Mouse (Mus musculus) frontal cortex, adult (tissue): ENCODE results near the gene Srgap2.
A peak's percentile ranks its signal among the peaks of the same experiment; 100 is the strongest.
"Not testable (repeated sequence)": the region's sequence is repeated elsewhere in the genome, so short reads cannot be mapped to it uniquely, and the experiment has no call there.

Source experiments
- ATAC-seq: cut with Nextera tagmentation; 2 replicates; pipeline ENCODE4 v1.9.2; 2017; ENCODE audit warnings: mild to moderate bottlenecking, moderate library complexity, mixed read lengths; ENCODE audit not compliant: low TSS enrichment

The Srgap2 gene

DNA sequence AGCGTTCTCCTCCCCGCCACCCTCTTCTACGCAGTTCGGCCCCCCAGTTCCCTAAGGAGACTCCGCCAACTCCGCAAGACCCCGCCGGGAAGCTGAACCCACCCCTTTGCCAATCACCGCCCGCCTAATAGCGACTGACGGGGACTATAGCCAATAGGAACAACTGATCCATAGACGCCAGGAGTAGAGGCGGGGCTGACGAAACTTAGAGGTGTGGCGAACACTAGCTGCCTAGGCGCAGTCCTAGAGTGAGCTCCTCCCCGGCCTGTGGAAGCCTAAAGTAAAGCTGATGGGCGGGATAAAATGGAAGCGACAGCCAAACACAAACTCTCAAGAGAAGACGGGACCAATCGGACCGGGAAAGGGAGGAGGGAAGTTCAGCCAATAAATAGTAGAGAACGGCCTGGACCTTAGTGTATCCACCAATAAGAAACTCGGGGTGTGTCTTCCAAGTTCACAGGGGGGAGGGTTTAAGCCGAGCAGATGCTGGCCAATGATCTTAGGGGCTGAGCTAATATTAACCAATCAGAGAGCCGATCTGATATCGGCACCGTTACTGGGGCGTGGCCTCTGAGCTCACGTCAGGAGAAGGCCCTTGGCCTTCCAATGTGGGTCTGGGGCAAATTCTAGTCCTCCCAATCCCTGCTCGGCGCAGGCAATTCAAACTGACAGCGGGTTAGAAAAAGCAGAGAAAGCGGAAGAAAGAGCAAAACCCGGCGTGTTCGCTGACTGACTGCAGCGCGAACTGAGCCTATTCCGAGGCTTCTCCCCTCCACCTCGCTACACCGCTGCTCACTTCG lies at the start of gene Srgap2, which contains the start of gene Fam72a:
TSS of gene Srgap2 (minus strand) at position 72 of the 800 bp plus-strand sequence.
TSS of gene Fam72a (plus strand) at position 623 of the 800 bp plus-strand sequence.
- ATAC-seq: peak; percentile 83

GRCm38 (mm10) chr1:131573721-131574120 lies 46.6 kb upstream of the Srgap2 start:
- ATAC-seq: no peak

DNA sequence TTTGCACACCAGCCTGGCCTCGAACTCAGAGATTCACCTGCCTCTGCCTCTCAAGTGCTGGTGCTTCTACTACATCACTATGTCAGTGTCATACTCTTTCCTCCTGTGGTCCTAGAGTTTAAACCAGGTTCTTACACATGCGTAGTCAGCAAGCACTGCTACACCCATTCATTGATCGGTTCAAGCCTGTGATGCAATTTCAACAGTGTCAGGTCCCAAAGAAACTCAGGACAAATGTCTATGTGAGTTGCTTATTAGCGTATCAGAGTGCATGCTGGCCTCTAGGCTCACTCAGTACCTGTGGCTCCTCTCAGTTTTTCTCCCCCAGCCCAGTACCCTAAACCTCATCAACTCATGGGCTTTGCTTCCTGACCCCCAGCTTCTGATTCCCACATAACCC lies 43.2 kb upstream of the Srgap2 start:
- no peak for ATAC-seq

- no peak for ATAC-seq
These were observed 42.6 kb upstream of the Srgap2 start for GRCm38 (mm10) chr1:131569721-131570120.

DNA sequence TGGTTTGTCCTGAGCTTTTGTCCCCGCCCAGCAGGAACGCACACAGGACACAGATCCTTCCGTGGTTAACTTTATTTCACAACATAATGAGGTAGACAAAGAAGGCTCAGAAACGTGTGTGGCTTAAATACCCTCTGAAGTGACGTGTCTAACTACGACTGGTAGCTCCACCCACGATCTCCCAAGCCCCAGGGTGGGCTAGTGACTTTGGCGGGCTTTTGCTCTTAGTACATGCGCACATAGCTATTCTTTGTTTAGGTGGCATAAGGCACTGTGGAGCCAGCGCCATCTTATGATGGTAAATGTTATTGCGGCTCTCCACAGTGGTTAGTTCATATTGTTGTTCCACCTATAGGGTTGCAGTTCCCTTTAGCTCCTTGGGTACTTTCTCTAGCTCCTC lies 38.9 kb upstream of the Srgap2 start:
- ATAC-seq: not testable (repeated sequence)

- ATAC-seq: no peak
These were observed 34.9 kb upstream of the Srgap2 start for GRCm38 (mm10) chr1:131562081-131562480.

- no peak for ATAC-seq
These were observed 33.3 kb upstream of the Srgap2 start for GRCm38 (mm10) chr1:131560500-131560899.

DNA sequence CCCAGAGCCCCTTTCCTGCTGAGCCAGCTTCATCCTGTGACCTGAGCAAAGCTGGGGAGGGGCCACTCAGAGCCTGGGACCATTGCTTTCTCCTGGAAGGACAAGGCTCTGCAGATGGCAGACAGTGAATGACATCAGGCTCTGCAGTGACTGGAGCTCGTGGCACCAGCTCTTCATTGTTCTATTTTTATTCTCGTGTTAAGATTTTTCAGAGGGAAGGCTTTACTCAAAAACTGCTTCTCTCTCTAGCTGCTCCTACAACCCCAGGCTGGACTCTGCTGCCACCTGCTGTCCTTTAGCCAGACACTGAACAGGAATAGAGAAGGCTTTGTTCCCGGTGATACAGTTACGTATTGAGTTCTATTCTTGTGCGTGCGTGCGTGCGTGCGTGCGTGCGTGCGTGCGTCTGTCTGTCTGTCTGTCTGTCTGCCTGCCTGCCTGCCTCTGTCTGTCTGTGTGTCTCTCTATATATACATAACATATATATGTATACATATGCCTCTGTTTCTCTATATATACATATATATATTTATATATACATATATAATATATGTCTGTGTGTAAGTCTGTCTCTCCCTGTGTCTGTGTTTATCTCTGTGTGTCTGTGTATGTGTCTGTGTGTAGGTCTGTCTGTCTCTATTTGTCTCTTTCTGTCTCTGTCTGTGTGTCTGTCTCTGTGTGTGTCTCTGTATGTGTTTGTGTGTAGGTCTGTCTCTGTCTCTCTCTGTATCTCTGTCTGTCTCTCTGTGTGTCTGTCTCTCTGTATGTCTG lies 28.1 kb upstream of the Srgap2 start:
- ATAC-seq: peak; percentile 99

- no peak for ATAC-seq
These were observed 26.3 kb upstream of the Srgap2 start for GRCm38 (mm10) chr1:131553428-131553827.

GRCm38 (mm10) chr1:131551956-131552355 lies 24.8 kb upstream of the Srgap2 start:
- no peak for ATAC-seq

DNA sequence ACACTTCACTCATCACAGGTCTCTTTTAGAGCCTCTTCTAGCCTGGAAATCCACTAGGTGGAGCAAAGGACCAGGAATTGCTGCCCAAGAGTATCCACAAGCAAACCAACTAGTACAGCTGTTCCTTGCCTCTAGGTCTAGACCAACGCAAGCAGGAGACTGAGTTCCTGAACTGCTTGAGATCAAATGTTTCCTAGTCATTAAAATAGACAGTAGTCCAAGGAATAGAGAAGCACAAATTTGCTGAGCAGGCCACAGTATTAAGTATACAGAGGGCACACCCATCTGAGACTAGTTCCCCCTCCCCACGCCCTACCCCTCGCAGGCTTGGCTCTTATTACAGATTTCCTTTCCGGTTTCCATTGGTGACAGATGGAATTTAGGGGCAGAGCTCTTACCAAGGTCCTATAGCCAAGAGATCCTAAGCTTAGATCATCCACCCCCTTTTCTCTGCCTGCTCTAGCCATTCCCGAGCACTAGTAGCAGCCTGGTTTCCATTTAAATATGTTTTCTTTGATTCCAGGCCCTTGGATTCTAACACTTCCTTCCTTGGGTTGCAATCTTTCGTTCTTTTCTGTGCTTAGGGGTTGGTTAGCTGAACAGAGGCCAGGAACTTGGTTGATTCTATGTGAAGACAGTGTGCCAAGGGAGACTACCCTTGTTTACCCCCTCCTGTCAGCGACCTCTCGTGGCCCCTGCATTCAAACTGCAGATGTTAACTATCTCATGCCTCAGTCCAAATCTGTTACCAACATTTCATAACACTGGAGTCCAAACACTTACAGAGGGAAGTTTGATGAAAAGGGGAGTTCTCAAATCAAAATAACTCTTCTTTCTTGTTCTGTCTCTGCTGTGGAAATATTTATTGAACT lies 21.6 kb upstream of the Srgap2 start:
- ATAC-seq: peak; percentile 95

DNA sequence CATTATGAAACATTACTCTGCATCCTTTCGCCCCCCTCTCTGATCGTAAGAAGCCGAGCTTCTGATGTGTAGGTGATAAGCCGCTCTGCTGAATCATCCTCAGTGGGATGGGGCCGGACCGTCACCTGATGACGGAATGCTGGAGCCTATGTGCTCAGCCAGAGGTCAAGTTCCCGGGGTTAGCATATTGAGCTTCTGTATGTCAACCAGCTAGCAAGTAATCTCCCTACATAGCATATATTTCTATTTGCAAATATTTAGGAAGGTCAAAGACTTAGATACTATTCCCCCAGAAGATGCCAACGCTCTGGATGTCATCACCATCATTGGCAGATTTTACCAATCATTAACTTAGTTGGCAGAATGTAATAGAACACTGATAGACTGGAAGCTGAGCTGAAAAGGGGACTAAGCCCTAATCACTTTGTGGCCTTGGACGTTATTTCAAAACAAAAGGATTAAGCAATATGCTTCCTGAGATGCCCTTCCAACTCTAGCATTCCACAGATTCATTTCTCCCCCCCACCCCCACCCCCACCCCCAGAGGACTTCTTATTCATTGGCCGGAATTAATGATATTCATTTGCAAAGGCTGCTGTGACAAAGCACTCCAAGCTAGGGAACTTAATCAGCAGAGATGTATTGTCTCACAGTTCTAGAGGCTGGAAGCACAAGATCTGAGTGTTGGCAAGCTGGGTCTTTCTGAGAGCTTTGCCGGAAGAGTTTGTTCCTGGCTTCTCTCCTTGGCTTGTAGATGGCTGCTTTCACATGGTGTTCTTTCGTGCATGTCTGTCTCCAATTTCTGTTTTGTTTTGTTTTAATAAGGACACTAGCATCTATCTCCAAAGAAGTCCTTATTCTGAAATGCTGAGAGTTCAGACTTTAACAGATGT lies 19.9 kb upstream of the Srgap2 start:
- ATAC-seq: no peak

DNA sequence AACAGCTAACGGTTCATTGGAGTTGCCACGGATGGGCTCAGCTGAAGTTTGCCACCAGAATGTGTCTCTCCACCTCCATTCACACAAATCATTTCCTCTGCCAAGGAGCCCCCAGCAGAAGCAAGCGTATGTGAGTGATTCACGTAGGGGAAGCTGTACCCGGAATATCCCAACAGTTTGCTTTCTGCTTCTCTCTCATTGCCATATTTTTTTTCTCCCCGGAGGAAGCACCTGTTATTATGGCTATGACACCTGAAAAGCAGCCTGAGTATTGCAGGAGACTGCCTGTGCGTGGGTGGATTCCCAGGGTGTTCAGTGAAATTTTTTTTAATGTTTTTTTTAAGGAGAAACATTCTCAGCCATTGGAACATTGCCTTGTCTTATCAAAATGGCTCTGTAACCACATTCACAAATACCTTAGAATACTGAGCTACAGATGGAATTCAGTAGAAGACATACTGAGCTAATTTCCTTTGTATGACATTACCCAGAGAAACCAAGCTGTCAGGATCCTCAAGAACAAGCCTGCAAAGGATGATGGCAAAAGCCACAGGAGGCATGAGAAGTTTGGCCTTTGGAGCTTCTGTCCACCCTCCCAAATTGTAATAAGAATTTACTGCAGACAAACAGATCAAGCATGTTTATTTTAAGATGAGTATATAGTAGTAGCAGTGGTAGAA lies 16.9 kb upstream of the Srgap2 start:
- peak; percentile 42; the same call in 1 of the 2 replicates for ATAC-seq

GRCm38 (mm10) chr1:131541903-131542302 lies 14.8 kb upstream of the Srgap2 start:
- ATAC-seq: no peak

DNA sequence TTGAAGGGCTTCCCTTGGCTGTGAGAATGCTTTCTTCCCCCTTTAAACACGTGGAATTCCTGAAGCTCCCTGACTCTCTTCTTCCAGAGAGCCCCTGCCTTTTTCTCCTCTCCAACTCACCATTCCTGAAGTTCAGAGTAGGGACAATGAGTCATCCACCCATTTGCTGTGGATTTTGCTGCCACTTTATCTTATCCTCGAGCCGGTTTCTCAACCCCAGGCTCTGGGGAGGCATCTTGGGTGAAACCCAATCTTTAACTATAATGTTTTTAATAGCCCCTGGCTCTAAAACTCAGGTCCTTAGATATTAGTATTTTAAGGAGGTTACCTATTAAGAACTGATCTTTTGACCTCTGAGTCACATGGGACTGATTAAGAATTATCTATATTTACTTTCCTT lies 14.3 kb upstream of the Srgap2 start:
- ATAC-seq: no peak

GRCm38 (mm10) chr1:131540795-131541194 lies 13.6 kb upstream of the Srgap2 start:
- ATAC-seq: no peak

GRCm38 (mm10) chr1:131539771-131540170 lies 12.6 kb upstream of the Srgap2 start:
- no peak for ATAC-seq

- ATAC-seq: no peak
These were observed 1.5 kb upstream of the Srgap2 start for GRCm38 (mm10) chr1:131528561-131529166.

- no peak for ATAC-seq
These were observed 942 bp upstream of the Srgap2 start for GRCm38 (mm10) chr1:131528081-131528507.
